Mouse (Mus musculus): ENCODE measurements around the gene Taar9.
A peak's percentile ranks its signal among the peaks of the same experiment; 100 is the strongest.
"Not testable (repeated sequence)": the region's sequence is repeated elsewhere in the genome, so short reads cannot be mapped to it uniquely, and the experiment has no call there.

The Taar9 gene

GRCm38 (mm10) chr10:24132273-24132672 lies 22.9 kb upstream of the Taar9 start:
- peaks cover 30% of the 10 kb centered on the region for H3K4me1 ChIP-seq (replicated peaks; ENCODE audit: low read depth, low read length)
- TF ChIP-seq POU5F1 (IDR thresholded peaks at IDR 0.05; ENCODE audit: borderline replicate concordance, low read length) (no peak), CTCF (conservative IDR thresholded peaks at IDR 0.05; ENCODE audit: low read length) (no peak), NANOG (IDR thresholded peaks at IDR 0.05; ENCODE audit: borderline replicate concordance, low read length) (no peak)
- no peaks in the 10 kb centered on the region for H3K9me3 ChIP-seq (ENCODE audit: low read length)
- H3K36me3 ChIP-seq (ENCODE audit: insufficient read depth, low read length): no peaks in the 10 kb centered on the region
- H3K4me3 ChIP-seq (replicated peaks; ENCODE audit: low read length): 0 out of 2 replicates have a peak overlapping the region, but pooled peaks have one; percentile 30
- no peaks in the 10 kb centered on the region for H3K27me3 ChIP-seq (ENCODE audit: insufficient read depth, low read length)

- Histone ChIP-seq H3K9me3 (ENCODE audit: low read length) (no peaks in the 10 kb centered on the region), H3K27me3 (ENCODE audit: insufficient read depth, low read length) (no peaks in the 10 kb centered on the region), H3K36me3 (ENCODE audit: insufficient read depth, low read length) (no peaks in the 10 kb centered on the region), H3K4me3 (replicated peaks; ENCODE audit: low read length) (0 out of 2 replicates have a peak overlapping the region, but pooled peaks have one; percentile 30), H3K4me1 (replicated peaks; ENCODE audit: low read depth, low read length) (peaks cover 30% of the 10 kb centered on the region)
- no peak for TF ChIP-seq NANOG (IDR thresholded peaks at IDR 0.05; ENCODE audit: borderline replicate concordance, low read length)
- peak; percentile 78 for TF ChIP-seq CTCF (conservative IDR thresholded peaks at IDR 0.05; ENCODE audit: low read length)
Observed at GRCm38 (mm10) chr10:24131451-24132262, 22.3 kb upstream of the Taar9 start.

GRCm38 (mm10) chr10:24111116-24111778 lies 1.9 kb upstream of the Taar9 start:
- TF ChIP-seq POU5F1 (IDR thresholded peaks at IDR 0.05; ENCODE audit: borderline replicate concordance, low read length) (no peak), CTCF (conservative IDR thresholded peaks at IDR 0.05; ENCODE audit: low read length) (peak; percentile 60), NANOG (IDR thresholded peaks at IDR 0.05; ENCODE audit: borderline replicate concordance, low read length) (no peak)
- no peaks in the 10 kb centered on the region; the same call in 1 of the 2 replicates for H3K4me1 ChIP-seq (replicated peaks; ENCODE audit: low read depth, low read length)
- peaks cover 13% of the 10 kb centered on the region for H3K9me3 ChIP-seq (ENCODE audit: low read length)
- no peaks in the 10 kb centered on the region for H3K27me3 ChIP-seq (ENCODE audit: insufficient read depth, low read length)
- no peaks in the 10 kb centered on the region for H3K36me3 ChIP-seq (ENCODE audit: insufficient read depth, low read length)
- no peak overlapping the region for H3K4me3 ChIP-seq (replicated peaks; ENCODE audit: low read length)

- Histone ChIP-seq H3K27me3 (ENCODE audit: insufficient read depth, low read length) (no peaks in the 10 kb centered on the region), H3K36me3 (ENCODE audit: insufficient read depth, low read length) (no peaks in the 10 kb centered on the region), H3K4me3 (replicated peaks; ENCODE audit: low read length) (no peak overlapping the region), H3K9me3 (ENCODE audit: low read length) (no peaks in the 10 kb centered on the region), H3K4me1 (replicated peaks; ENCODE audit: low read depth, low read length) (no peaks in the 10 kb centered on the region; the same call in 1 of the 2 replicates)
- no peak for TF ChIP-seq POU5F1 (IDR thresholded peaks at IDR 0.05; ENCODE audit: borderline replicate concordance, low read length)
- TF ChIP-seq CTCF (conservative IDR thresholded peaks at IDR 0.05; ENCODE audit: low read length): no peak
- no peak for TF ChIP-seq NANOG (IDR thresholded peaks at IDR 0.05; ENCODE audit: borderline replicate concordance, low read length)
Observed at GRCm38 (mm10) chr10:24108236-24108635, 1.1 kb downstream of the Taar9 start.

GRCm38 (mm10) chr10:24107747-24108146 lies 1.6 kb downstream of the Taar9 start:
- H3K4me3 ChIP-seq (replicated peaks; ENCODE audit: low read length): no peak overlapping the region
- H3K4me1 ChIP-seq (replicated peaks; ENCODE audit: low read depth, low read length): no peaks in the 10 kb centered on the region; the same call in 1 of the 2 replicates
- H3K36me3 ChIP-seq (ENCODE audit: insufficient read depth, low read length): no peaks in the 10 kb centered on the region
- no peak for TF ChIP-seq NANOG (IDR thresholded peaks at IDR 0.05; ENCODE audit: borderline replicate concordance, low read length)
- TF ChIP-seq CTCF (conservative IDR thresholded peaks at IDR 0.05; ENCODE audit: low read length): no peak
- no peak for TF ChIP-seq POU5F1 (IDR thresholded peaks at IDR 0.05; ENCODE audit: borderline replicate concordance, low read length)
- no peaks in the 10 kb centered on the region for H3K27me3 ChIP-seq (ENCODE audit: insufficient read depth, low read length)
- H3K9me3 ChIP-seq (ENCODE audit: low read length): no peaks in the 10 kb centered on the region

- not testable (repeated sequence) for H3K4me3 ChIP-seq (replicated peaks; ENCODE audit: low read length); H3K27me3 ChIP-seq (ENCODE audit: insufficient read depth, low read length); H3K36me3 ChIP-seq (ENCODE audit: insufficient read depth, low read length); H3K9me3 ChIP-seq (ENCODE audit: low read length); H3K4me1 ChIP-seq (replicated peaks; ENCODE audit: low read depth, low read length)
Observed at GRCm38 (mm10) chr10:24103299-24103698, 6.0 kb downstream of the Taar9 start.

- H3K9me3 ChIP-seq (ENCODE audit: low read length); H3K27me3 ChIP-seq (ENCODE audit: insufficient read depth, low read length); H3K36me3 ChIP-seq (ENCODE audit: insufficient read depth, low read length); H3K4me3 ChIP-seq (replicated peaks; ENCODE audit: low read length); H3K4me1 ChIP-seq (replicated peaks; ENCODE audit: low read depth, low read length): not testable (repeated sequence)
Observed at GRCm38 (mm10) chr10:24101812-24102211, 7.5 kb downstream of the Taar9 start, which contains the start of gene Taar8c. TSS of gene Taar8c (minus strand) at chr10:24101912.

- not testable (repeated sequence) for H3K36me3 ChIP-seq (ENCODE audit: insufficient read depth, low read length); H3K4me3 ChIP-seq (replicated peaks; ENCODE audit: low read length); H3K9me3 ChIP-seq (ENCODE audit: low read length); H3K27me3 ChIP-seq (ENCODE audit: insufficient read depth, low read length); H3K4me1 ChIP-seq (replicated peaks; ENCODE audit: low read depth, low read length)
Observed at GRCm38 (mm10) chr10:24097010-24097409, 12.3 kb downstream of the Taar9 start.

- H3K4me1 ChIP-seq (replicated peaks; ENCODE audit: low read depth, low read length): no peaks in the 10 kb centered on the region
- H3K4me3 ChIP-seq (replicated peaks; ENCODE audit: low read length): no peak within 1 kb of the TSS
- no peaks in the 10 kb centered on the region for H3K27me3 ChIP-seq (ENCODE audit: insufficient read depth, low read length)
- H3K9me3 ChIP-seq (ENCODE audit: low read length): no peaks in the 10 kb centered on the region
- H3K36me3 ChIP-seq (ENCODE audit: insufficient read depth, low read length): no peaks in the 10 kb centered on the region
- TF ChIP-seq POU5F1 (IDR thresholded peaks at IDR 0.05; ENCODE audit: borderline replicate concordance, low read length) (no peak), CTCF (conservative IDR thresholded peaks at IDR 0.05; ENCODE audit: low read length) (no peak), NANOG (IDR thresholded peaks at IDR 0.05; ENCODE audit: borderline replicate concordance, low read length) (no peak)
Observed at GRCm38 (mm10) chr10:24092194-24092593, 17.1 kb downstream of the Taar9 start, which contains the start of gene Taar8b. TSS of gene Taar8b (minus strand) at chr10:24092294.

Data from E14TG2a.4 (cell line).